Mouse (Mus musculus): ENCODE data around the gene Hsp90ab1.

Hsp90ab1 gene

GRCm38 (mm10) chr17:45548541-45549512 lies 24.2 kb downstream of the Hsp90ab1 start:
- DNase-seq (ENCODE audit: low read depth, low spot score) = peak; percentile 41
- H3K27me3 ChIP-seq (ENCODE audit: control insufficient read depth, insufficient read depth, low read length, poor library complexity, severe bottlenecking) = peaks cover 3% of the 10 kb centered on the region
- no peaks in the 10 kb centered on the region for H3K36me3 ChIP-seq (ENCODE audit: control insufficient read depth, insufficient read depth, low read length, poor library complexity, severe bottlenecking)

- Histone ChIP-seq H3K36me3 (ENCODE audit: control insufficient read depth, insufficient read depth, low read length, poor library complexity, severe bottlenecking) (no peaks in the 10 kb centered on the region), H3K27me3 (ENCODE audit: control insufficient read depth, insufficient read depth, low read length, poor library complexity, severe bottlenecking) (peaks cover 3% of the 10 kb centered on the region)
- DNase-seq (ENCODE audit: low read depth, low spot score) = peak; percentile 15
These were observed 25.4 kb downstream of the Hsp90ab1 start for GRCm38 (mm10) chr17:45547461-45548190.

GRCm38 (mm10) chr17:45546941-45547340 lies 26.1 kb downstream of the Hsp90ab1 start:
- no peak for DNase-seq (ENCODE audit: low read depth, low spot score)
- Histone ChIP-seq H3K27me3 (ENCODE audit: control insufficient read depth, insufficient read depth, low read length, poor library complexity, severe bottlenecking) (peaks cover 3% of the 10 kb centered on the region), H3K36me3 (ENCODE audit: control insufficient read depth, insufficient read depth, low read length, poor library complexity, severe bottlenecking) (no peaks in the 10 kb centered on the region)

- DNase-seq (ENCODE audit: low read depth, low spot score) = peak; percentile 9
- H3K27me3 ChIP-seq (ENCODE audit: control insufficient read depth, insufficient read depth, low read length, poor library complexity, severe bottlenecking) = peaks cover 3% of the 10 kb centered on the region
- no peaks in the 10 kb centered on the region for H3K36me3 ChIP-seq (ENCODE audit: control insufficient read depth, insufficient read depth, low read length, poor library complexity, severe bottlenecking)
These were observed 27.7 kb downstream of the Hsp90ab1 start for GRCm38 (mm10) chr17:45545278-45545961.

- peaks cover 3% of the 10 kb centered on the region for H3K27me3 ChIP-seq (ENCODE audit: control insufficient read depth, insufficient read depth, low read length, poor library complexity, severe bottlenecking)
These were observed 28.2 kb downstream of the Hsp90ab1 start for GRCm38 (mm10) chr17:45544873-45545277.

GRCm38 (mm10) chr17:45544001-45544872 lies 28.8 kb downstream of the Hsp90ab1 start:
- DNase-seq (ENCODE audit: low read depth, low spot score) = peak; percentile 45
- Histone ChIP-seq H3K36me3 (ENCODE audit: control insufficient read depth, insufficient read depth, low read length, poor library complexity, severe bottlenecking) (no peaks in the 10 kb centered on the region), H3K27me3 (ENCODE audit: control insufficient read depth, insufficient read depth, low read length, poor library complexity, severe bottlenecking) (peaks cover 3% of the 10 kb centered on the region)

More at GRCm38 (mm10) chr17:45544873-45545277, 28.2 kb downstream of the Hsp90ab1 start:
- no peaks in the 10 kb centered on the region for H3K36me3 ChIP-seq (ENCODE audit: control insufficient read depth, insufficient read depth, low read length, poor library complexity, severe bottlenecking)
- DNase-seq (ENCODE audit: low read depth, low spot score) = no peak

- H3K36me3 ChIP-seq (ENCODE audit: control insufficient read depth, insufficient read depth, low read length, poor library complexity, severe bottlenecking) = no peaks in the 10 kb centered on the region
- H3K27me3 ChIP-seq (ENCODE audit: control insufficient read depth, insufficient read depth, low read length, poor library complexity, severe bottlenecking) = peaks cover 2% of the 10 kb centered on the region
- no peak for DNase-seq (ENCODE audit: low read depth, low spot score)
These were observed 30.0 kb downstream of the Hsp90ab1 start for GRCm38 (mm10) chr17:45543115-45543514.

- Histone ChIP-seq H3K27me3 (ENCODE audit: control insufficient read depth, insufficient read depth, low read length, poor library complexity, severe bottlenecking) (peaks cover 2% of the 10 kb centered on the region; the same call in 1 of the 2 replicates), H3K36me3 (ENCODE audit: control insufficient read depth, insufficient read depth, low read length, poor library complexity, severe bottlenecking) (no peaks in the 10 kb centered on the region)
- DNase-seq (ENCODE audit: low read depth, low spot score) = no peak
These were observed 30.4 kb downstream of the Hsp90ab1 start for GRCm38 (mm10) chr17:45542705-45543104.

GRCm38 (mm10) chr17:45542129-45542528 lies 30.9 kb downstream of the Hsp90ab1 start:
- Histone ChIP-seq H3K36me3 (ENCODE audit: control insufficient read depth, insufficient read depth, low read length, poor library complexity, severe bottlenecking) (no peaks in the 10 kb centered on the region), H3K27me3 (ENCODE audit: control insufficient read depth, insufficient read depth, low read length, poor library complexity, severe bottlenecking) (peaks cover under 1% of the 10 kb centered on the region; the same call in 1 of the 2 replicates)
- DNase-seq (ENCODE audit: low read depth, low spot score) = no peak

- DNase-seq (ENCODE audit: low read depth, low spot score) = no peak
- no peaks in the 10 kb centered on the region for H3K36me3 ChIP-seq (ENCODE audit: control insufficient read depth, insufficient read depth, low read length, poor library complexity, severe bottlenecking)
- H3K27me3 ChIP-seq (ENCODE audit: control insufficient read depth, insufficient read depth, low read length, poor library complexity, severe bottlenecking) = no peaks in the 10 kb centered on the region
These were observed 33.4 kb downstream of the Hsp90ab1 start for GRCm38 (mm10) chr17:45539664-45540063.

GRCm38 (mm10) chr17:45538394-45538793 lies 34.7 kb downstream of the Hsp90ab1 start:
- Histone ChIP-seq H3K36me3 (ENCODE audit: control insufficient read depth, insufficient read depth, low read length, poor library complexity, severe bottlenecking) (no peaks in the 10 kb centered on the region), H3K27me3 (ENCODE audit: control insufficient read depth, insufficient read depth, low read length, poor library complexity, severe bottlenecking) (no peaks in the 10 kb centered on the region)
- no peak for DNase-seq (ENCODE audit: low read depth, low spot score)

- Histone ChIP-seq H3K27me3 (ENCODE audit: control insufficient read depth, insufficient read depth, low read length, poor library complexity, severe bottlenecking) (no peaks in the 10 kb centered on the region), H3K36me3 (ENCODE audit: control insufficient read depth, insufficient read depth, low read length, poor library complexity, severe bottlenecking) (no peaks in the 10 kb centered on the region)
- peak; percentile 13 for DNase-seq (ENCODE audit: low read depth, low spot score)
These were observed 36.8 kb downstream of the Hsp90ab1 start for GRCm38 (mm10) chr17:45536264-45536663.

GRCm38 (mm10) chr17:45532896-45533295 lies 40.2 kb downstream of the Hsp90ab1 start:
- no peak for DNase-seq (ENCODE audit: low read depth, low spot score)
- no peaks in the 10 kb centered on the region for H3K36me3 ChIP-seq (ENCODE audit: control insufficient read depth, insufficient read depth, low read length, poor library complexity, severe bottlenecking)
- H3K27me3 ChIP-seq (ENCODE audit: control insufficient read depth, insufficient read depth, low read length, poor library complexity, severe bottlenecking) = no peaks in the 10 kb centered on the region

- Histone ChIP-seq H3K36me3 (ENCODE audit: control insufficient read depth, insufficient read depth, low read length, poor library complexity, severe bottlenecking) (no peaks in the 10 kb centered on the region), H3K27me3 (ENCODE audit: control insufficient read depth, insufficient read depth, low read length, poor library complexity, severe bottlenecking) (no peaks in the 10 kb centered on the region)
- DNase-seq (ENCODE audit: low read depth, low spot score) = no peak
These were observed 42.7 kb downstream of the Hsp90ab1 start for GRCm38 (mm10) chr17:45530346-45530782.

Data from splenic B cell, adult 2 months (primary cell).